Mouse (Mus musculus) thymus, adult 2 months (tissue): ENCODE data around the gene Gm17018.

Experiments used
- CTCF ChIP-seq: fragments of 200-500 bp; IDR thresholded peaks from 2 replicates; pipeline ENCODE4 v1.5.1; 2012; ENCODE audit warnings: mild to moderate bottlenecking, control low read depth, low read length, moderate library complexity, borderline replicate concordance; ENCODE audit not compliant: control insufficient read depth, poor library complexity, insufficient read depth; ENCODE audit errors: extremely low read depth
- POLR2A ChIP-seq: fragments of 200-500 bp; IDR thresholded peaks from 2 replicates; pipeline ENCODE4 v1.6.1; 2012; ENCODE audit warnings: mild to moderate bottlenecking, low read length, control low read depth, moderate library complexity; ENCODE audit not compliant: control insufficient read depth, poor library complexity, insufficient read depth; ENCODE audit errors: extremely low read depth

GRCm38 (mm10) chr19:45623710-45624109, 63.3 kb downstream of the Gm17018 start:
- TF ChIP-seq CTCF (no peak), POLR2A (no peak)
